Mouse (Mus musculus) E14TG2a.4 (cell line): ENCODE data around the gene Ddr1.

Experiments
- CTCF ChIP-seq: conservative IDR thresholded peaks from 2 replicates; pipeline ENCODE4 v1.5.1; 2014; ENCODE audit warnings: low read length
- NANOG ChIP-seq: IDR thresholded peaks from 2 replicates; pipeline ENCODE4 v1.6.1; 2014; ENCODE audit warnings: borderline replicate concordance, low read length, mixed read lengths

DNA sequence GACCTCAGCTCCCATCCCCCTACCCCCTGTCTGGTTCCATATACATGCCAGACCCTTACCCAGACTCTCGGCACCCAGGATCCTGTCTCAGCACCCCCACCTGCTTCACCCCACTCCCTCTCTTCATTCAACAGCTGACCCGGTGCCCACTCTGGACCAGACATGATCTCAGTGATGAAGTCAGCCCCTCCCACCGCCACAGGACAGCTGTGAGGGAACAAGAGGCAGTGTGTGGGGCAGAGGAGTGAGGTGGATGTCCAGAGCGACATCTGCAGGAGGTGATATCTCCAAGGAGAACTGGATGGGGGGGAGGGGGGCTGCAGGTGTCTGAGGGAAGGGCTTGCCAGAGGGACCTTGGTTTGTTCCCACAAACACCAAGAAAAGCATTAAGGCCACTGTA, 12.6 kb downstream of the Ddr1 start:
- no peak for TF ChIP-seq CTCF
- no peak for TF ChIP-seq NANOG
